Mouse (Mus musculus) limb, embryonic 11.5 days (tissue): ENCODE results near the gene Llgl1. TPM values are rescaled to one million over a fixed set of nuclear protein-coding genes. Genes with fewer than 3 reads are reported as not detected.

Experiments
- ATAC-seq: fragments of 200-750 bp; cut with Nextera tagmentation; 2 replicates; pipeline ENCODE4 v1.8.0; 2017; ENCODE audit warnings: low read depth; ENCODE audit not compliant: insufficient number of reproducible peaks, low FRiP score, low TSS enrichment
- DNase-seq: peaks from one replicate; pipeline ENCODE4 v3.0.0-alpha.2; 2015; ENCODE audit warnings: low spot score
- H3K27ac ChIP-seq: fragments of 300-500 bp; sonication (generic); replicated peaks from 2 replicates; pipeline ENCODE4 v1.5.1; 2014; ENCODE audit warnings: low read depth, mild to moderate bottlenecking, low read length
- H3K27me3 ChIP-seq: fragments of 300-500 bp; sonication (generic); 2 replicates; pipeline ENCODE4 v1.6.1; 2014; ENCODE audit warnings: mild to moderate bottlenecking, low read length, mixed read lengths; ENCODE audit not compliant: control insufficient read depth, insufficient read depth
- H3K36me3 ChIP-seq: fragments of 300-500 bp; sonication (generic); 2 replicates; pipeline ENCODE4 v1.6.1; 2014; ENCODE audit warnings: mild to moderate bottlenecking, low read length, moderate library complexity, mixed read lengths; ENCODE audit not compliant: control insufficient read depth, insufficient read depth
- H3K4me1 ChIP-seq: fragments of 300-500 bp; sonication (generic); 2 replicates; pipeline ENCODE4 v1.6.1; 2014; ENCODE audit warnings: low read length, mixed read lengths; ENCODE audit not compliant: control insufficient read depth, insufficient read depth
- H3K4me2 ChIP-seq: fragments of 300-500 bp; sonication (generic); 2 replicates; pipeline ENCODE4 v1.6.1; 2014; ENCODE audit warnings: low read depth, mild to moderate bottlenecking, moderate library complexity; ENCODE audit not compliant: severe bottlenecking
- H3K4me3 ChIP-seq: fragments of 300-500 bp; sonication (generic); 2 replicates; pipeline ENCODE4 v1.5.1; 2014; ENCODE audit warnings: low read depth, low read length
- H3K9ac ChIP-seq: fragments of 300-500 bp; sonication (generic); 2 replicates; pipeline ENCODE4 v1.6.1; 2014; ENCODE audit warnings: mild to moderate bottlenecking, low read length
- H3K9me3 ChIP-seq: fragments of 300-500 bp; sonication (generic); 2 replicates; pipeline ENCODE4 v1.6.1; 2016; ENCODE audit warnings: low read length; ENCODE audit not compliant: control insufficient read depth
- WGBS: fragments of 180-500 bp; shearing (Covaris S2); extraction: QIAGEN DNeasy Blood & Tissue Kit; methylation state at CpG from one replicate; pipeline ENCODE4 v1.1.7; 2014; 5-methylcytosine and 5-hydroxymethylcytosine counted together
- polyA plus RNA-seq: library from polyadenylated mRNA; unstranded; fragments of >200 nt; fragmentation: Nextera tagmentation; extraction: Ambion mirVana; gene quantifications from 2 replicates; pipeline ENCODE4 v1.2.1, GENCODE M21; 2014

The Llgl1 gene
- polyA plus RNA-seq, 1 experiment from 2014 or later = 98.5 TPM

DNA sequence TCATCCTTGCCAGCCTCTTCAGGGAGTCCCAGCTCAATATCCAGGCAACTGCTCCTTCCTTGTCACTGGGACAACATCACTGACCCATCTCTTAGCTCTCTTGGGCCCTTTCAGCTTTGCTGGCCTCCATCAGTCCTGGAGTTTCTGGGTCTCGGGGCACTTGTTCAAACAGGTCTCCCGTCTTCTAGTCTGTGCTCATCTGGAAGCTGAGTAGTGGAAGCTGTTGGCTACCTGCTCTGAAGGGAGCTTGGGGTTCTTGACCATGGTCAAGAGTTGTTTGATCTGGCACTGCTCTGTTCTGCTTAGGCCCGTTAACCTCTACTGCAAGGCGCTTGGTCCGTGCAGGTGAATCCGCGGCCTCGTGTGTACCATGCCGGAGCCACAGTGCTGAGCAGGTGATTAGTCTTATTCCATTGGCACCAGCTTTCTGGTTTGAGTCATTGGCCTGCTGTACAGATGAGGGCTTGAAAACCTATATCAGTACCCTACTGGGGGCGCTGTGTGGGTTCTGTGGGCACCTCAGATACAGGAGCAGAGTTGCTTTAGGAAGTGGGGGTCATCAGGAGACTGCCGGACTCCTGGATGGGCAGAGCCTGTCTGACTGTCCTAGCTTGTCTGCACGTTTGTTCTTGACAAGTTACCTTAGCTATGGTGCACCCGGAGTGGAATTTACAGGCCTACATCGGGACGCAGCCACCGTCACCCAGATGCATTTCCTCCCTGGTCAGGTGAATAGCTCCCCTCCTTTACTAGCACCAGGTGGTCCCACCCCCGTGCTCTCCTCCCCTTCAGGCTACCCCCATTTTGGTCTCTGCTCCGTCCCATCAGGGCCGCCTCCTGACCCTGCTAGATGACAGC is 4.7 kb downstream of the Llgl1 start:
- Histone ChIP-seq H3K27me3 (no peaks in the 10 kb centered on the region), H3K4me2 (no peak overlapping the region), H3K27ac (no peak overlapping the region), H3K4me1 (peaks cover 10% of the 10 kb centered on the region), H3K9me3 (no peaks in the 10 kb centered on the region), H3K4me3 (no peak overlapping the region), H3K9ac (no peak overlapping the region), H3K36me3 (peaks cover 31% of the 10 kb centered on the region)
- 93% methylated on average over 19 of the region's 19 CpGs for WGBS
- ATAC-seq = no peak
- DNase-seq = no peak

DNA sequence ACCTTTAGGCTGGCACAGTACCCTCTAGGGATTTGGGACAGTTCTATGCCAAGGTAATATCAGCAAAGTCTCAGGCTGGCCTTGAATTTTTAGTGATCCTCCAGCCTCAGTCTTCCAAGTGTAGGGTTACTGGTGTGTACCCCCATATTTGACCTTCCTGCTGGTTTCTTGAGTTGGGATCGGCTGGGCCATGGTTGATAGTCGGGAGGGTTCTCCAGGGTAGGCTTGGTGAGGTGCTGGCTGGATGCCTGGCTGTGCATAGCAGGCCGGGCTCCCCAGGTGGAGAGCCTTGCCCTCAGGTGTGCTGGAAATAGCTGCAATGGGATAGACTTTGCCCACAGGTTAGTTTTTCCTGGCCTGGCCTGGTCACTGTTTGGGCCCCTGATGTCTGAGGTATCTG is 5.7 kb downstream of the Llgl1 start:
- ATAC-seq = no peak
- no peak overlapping the region for H3K4me2 ChIP-seq

DNA sequence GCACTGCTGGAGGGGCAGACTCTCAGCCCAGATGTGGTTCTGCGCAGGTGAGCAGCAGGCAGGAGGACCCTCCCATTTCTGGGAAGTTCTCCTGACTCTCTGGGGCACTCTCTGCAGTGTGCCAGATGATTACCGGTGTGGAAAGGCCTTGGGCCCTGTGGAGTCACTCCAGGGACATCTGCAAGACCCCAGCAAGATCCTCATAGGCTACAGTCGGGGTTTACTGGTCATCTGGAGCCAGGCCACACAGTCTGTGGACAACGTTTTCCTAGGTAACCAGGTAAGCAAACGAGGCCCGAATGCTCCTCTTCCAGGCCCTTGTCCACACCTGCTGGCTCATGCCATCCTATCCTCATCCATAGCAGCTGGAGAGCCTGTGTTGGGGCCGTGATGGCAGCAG is 6.6 kb downstream of the Llgl1 start:
- DNase-seq (no peak), ATAC-seq (no peak)
- no peak overlapping the region for H3K9ac ChIP-seq
- 92% methylated on average over 7 of the region's 7 CpGs for WGBS
- H3K4me3 ChIP-seq = no peak overlapping the region
- H3K36me3 ChIP-seq = peaks cover 40% of the 10 kb centered on the region
- H3K4me2 ChIP-seq = no peak overlapping the region
- peaks cover 6% of the 10 kb centered on the region for H3K4me1 ChIP-seq
- no peaks in the 10 kb centered on the region for H3K9me3 ChIP-seq
- no peak overlapping the region for H3K27ac ChIP-seq
- no peaks in the 10 kb centered on the region for H3K27me3 ChIP-seq

More for the DNA sequence above, 5.7 kb downstream of the Llgl1 start:
- Histone ChIP-seq H3K4me1 (peaks cover 10% of the 10 kb centered on the region), H3K9me3 (no peaks in the 10 kb centered on the region), H3K36me3 (peaks cover 38% of the 10 kb centered on the region), H3K4me3 (no peak overlapping the region), H3K27ac (no peak overlapping the region), H3K9ac (no peak overlapping the region), H3K27me3 (no peaks in the 10 kb centered on the region)
- WGBS = 92% methylated on average over 3 of the region's 3 CpGs
- no peak for DNase-seq

DNA sequence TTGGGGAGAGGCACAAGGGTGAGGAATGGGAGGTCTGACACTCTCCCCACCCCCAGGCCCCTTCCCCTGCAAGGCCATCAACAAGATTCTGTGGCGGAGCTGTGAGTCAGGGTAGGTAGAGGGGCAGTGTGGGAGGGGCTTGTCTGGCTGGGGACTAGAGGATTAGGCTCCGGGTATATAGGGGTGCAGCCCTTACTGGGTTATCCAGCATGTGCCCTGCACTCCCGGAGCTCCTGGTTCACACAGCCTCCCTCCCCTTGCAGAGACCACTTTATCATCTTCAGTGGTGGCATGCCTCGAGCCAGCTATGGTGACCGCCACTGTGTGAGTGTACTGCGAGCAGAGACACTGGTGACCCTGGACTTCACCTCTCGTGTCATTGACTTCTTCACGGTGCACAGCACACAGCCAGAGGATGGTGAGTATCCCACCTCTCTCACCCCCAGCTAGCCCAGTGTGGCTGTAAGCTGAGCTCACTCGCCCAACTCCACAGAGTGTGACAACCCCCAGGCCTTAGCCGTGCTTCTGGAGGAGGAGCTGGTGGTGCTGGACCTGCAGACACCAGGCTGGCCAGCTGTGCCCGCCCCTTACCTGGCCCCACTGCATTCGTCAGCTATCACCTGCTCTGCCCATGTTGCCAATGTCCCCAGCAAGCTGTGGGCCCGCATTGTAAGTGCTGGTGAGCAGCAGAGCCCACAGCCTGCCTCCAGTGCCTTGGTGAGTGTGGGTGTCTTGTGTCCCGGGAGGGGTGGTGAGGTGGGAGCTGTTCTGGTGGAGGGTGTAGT is 7.4 kb downstream of the Llgl1 start:
- no peak overlapping the region for H3K9ac ChIP-seq
- no peak overlapping the region for H3K4me2 ChIP-seq
- H3K9me3 ChIP-seq = no peaks in the 10 kb centered on the region
- DNase-seq (no peak), ATAC-seq (no peak)
- 84% methylated on average over 14 of the region's 14 CpGs for WGBS
- peaks cover 44% of the 10 kb centered on the region for H3K36me3 ChIP-seq
- H3K4me3 ChIP-seq = no peak overlapping the region
- no peak overlapping the region for H3K27ac ChIP-seq
- H3K4me1 ChIP-seq = peaks cover 5% of the 10 kb centered on the region; the same call in 1 of the 2 replicates
- H3K27me3 ChIP-seq = no peaks in the 10 kb centered on the region

DNA sequence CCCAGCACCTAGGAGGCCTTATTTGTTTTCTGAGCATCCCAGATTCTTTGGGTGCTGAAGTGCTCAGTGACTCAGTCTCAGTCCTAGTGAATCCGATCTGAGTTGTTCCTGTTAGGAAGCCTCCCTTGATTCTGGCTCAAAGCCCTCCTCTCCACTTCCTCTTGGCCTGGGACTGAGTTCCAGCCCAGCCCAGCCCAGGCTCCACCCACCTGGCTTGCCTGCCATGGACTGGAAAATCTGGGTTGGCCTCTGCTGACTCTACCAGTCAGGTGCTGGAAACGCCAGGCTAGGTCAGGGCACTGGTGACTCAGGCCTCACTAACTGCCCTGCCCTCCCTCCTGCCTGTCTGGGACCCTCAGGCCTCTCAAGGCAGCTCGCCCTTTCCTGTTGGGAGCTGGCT is 8.1 kb downstream of the Llgl1 start:
- H3K36me3 ChIP-seq = peaks cover 47% of the 10 kb centered on the region
- no peaks in the 10 kb centered on the region for H3K27me3 ChIP-seq
- 77% methylated on average over 3 of the region's 3 CpGs for WGBS
- H3K4me3 ChIP-seq = no peak overlapping the region
- no peak for ATAC-seq
- H3K9ac ChIP-seq = no peak overlapping the region
- no peak overlapping the region for H3K27ac ChIP-seq
- no peaks in the 10 kb centered on the region for H3K9me3 ChIP-seq
- no peak for DNase-seq
- peaks cover 5% of the 10 kb centered on the region; the same call in 1 of the 2 replicates for H3K4me1 ChIP-seq
- no peak overlapping the region for H3K4me2 ChIP-seq

DNA sequence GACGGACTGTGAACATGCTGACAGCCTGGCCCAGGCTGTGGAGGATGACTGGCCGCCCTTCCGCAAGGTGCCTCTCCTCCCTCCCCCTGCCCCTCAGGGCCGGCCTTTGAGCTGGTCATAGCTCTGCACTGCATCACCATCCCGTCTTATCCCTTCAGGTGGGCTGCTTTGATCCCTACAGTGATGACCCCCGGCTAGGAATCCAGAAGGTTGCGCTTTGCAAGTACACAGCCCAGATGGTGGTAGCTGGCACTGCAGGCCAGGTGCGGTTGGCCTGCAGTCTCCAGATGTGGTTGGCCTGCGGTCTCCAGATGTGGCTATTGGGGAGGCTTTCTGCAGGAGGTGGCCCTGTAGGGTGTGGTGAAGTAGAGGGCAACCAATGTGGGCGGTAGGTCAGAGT is 9.1 kb downstream of the Llgl1 start:
- Histone ChIP-seq H3K4me1 (peaks cover under 1% of the 10 kb centered on the region; the same call in 1 of the 2 replicates), H3K4me2 (no peak overlapping the region), H3K27me3 (no peaks in the 10 kb centered on the region), H3K4me3 (no peak overlapping the region), H3K27ac (no peak overlapping the region), H3K9me3 (no peaks in the 10 kb centered on the region), H3K36me3 (peaks cover 53% of the 10 kb centered on the region), H3K9ac (no peak overlapping the region)
- 85% methylated on average over 8 of the region's 10 CpGs for WGBS
- DNase-seq (no peak), ATAC-seq (no peak)

DNA sequence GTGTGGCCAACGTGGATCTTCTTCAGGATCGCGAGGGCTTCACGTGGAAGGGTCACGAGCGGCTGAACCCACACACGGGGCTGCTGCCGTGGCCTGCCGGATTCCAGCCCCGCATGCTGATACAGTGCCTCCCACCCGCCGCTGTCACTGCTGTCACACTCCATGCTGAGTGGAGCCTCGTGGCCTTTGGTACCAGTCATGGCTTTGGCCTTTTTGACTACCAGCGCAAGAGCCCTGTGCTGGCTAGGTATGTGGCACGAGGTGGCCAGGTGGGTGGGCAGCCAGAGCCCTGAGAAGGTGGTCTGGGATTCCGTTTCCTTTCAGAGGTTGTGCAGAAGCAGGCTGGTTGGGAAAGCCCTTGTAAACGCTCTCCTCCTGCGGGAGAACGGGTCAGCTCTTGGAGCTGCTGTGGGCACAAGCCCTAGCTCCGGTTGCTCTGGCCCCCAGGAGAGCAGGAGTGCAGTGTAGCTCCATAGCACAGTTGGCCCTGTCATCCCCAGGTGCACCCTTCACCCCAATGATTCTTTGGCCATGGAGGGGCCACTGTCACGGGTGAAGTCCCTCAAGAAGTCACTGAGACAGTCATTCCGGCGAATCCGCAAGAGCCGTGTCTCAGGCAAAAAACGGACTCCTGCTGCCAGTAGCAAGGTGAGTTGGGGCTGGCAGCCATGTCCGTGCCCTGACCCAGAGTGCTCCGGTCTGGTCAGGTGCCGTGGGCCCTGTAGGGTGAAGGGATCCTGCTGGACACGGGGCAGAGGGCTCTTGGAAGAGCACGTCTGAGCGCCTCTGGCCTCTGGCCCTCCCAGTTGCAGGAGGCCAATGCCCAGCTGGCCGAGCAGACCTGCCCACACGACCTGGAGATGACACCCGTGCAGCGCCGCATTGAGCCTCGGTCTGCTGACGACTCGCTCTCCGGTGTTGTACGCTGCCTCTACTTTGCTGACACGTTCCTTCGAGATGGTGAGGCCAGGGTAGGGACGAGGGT is 10.2 kb downstream of the Llgl1 start:
- no peaks in the 10 kb centered on the region for H3K4me1 ChIP-seq
- no peak for DNase-seq
- no peak for ATAC-seq
- H3K27ac ChIP-seq = no peak overlapping the region
- peaks cover 56% of the 10 kb centered on the region for H3K36me3 ChIP-seq
- no peaks in the 10 kb centered on the region for H3K9me3 ChIP-seq
- WGBS = 94% methylated on average over 45 of the region's 45 CpGs
- H3K4me2 ChIP-seq = no peak overlapping the region
- no peak overlapping the region for H3K4me3 ChIP-seq
- no peak overlapping the region for H3K9ac ChIP-seq
- H3K27me3 ChIP-seq = no peaks in the 10 kb centered on the region

DNA sequence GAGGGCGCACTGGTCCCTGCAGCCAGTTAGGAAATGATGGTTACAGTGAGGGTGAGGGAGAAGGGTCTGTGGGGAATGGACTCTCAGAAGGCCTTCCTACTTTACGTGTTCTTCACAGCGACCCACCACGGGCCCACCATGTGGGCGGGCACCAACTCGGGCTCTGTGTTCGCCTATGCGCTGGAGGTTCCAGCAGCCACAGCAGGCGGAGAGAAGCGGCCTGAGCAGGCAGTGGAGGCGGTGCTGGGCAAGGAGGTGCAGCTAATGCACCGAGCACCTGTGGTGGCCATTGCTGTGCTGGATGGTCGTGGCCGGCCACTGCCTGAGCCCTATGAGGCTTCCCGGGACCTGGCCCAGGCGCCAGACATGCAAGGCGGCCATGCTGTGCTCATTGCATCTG is 11.7 kb downstream of the Llgl1 start:
- H3K36me3 ChIP-seq = peaks cover 55% of the 10 kb centered on the region
- H3K4me2 ChIP-seq = no peak overlapping the region
- no peaks in the 10 kb centered on the region for H3K4me1 ChIP-seq
- no peak overlapping the region for H3K27ac ChIP-seq
- WGBS = 91% methylated on average over 17 of the region's 17 CpGs
- DNase-seq = no peak
- H3K9me3 ChIP-seq = no peaks in the 10 kb centered on the region
- H3K4me3 ChIP-seq = no peak overlapping the region
- no peak for ATAC-seq
- no peak overlapping the region for H3K9ac ChIP-seq
- no peaks in the 10 kb centered on the region for H3K27me3 ChIP-seq
